Mouse (Mus musculus): ENCODE data around the gene Syngr3. TPM values are rescaled to one million over a fixed set of nuclear protein-coding genes. Genes with fewer than 3 reads are reported as not detected.
A peak's percentile ranks its signal among the peaks of the same experiment; 100 is the strongest.

Gene Syngr3
- total RNA-seq, 1 experiment, result 4.1 TPM

DNA sequence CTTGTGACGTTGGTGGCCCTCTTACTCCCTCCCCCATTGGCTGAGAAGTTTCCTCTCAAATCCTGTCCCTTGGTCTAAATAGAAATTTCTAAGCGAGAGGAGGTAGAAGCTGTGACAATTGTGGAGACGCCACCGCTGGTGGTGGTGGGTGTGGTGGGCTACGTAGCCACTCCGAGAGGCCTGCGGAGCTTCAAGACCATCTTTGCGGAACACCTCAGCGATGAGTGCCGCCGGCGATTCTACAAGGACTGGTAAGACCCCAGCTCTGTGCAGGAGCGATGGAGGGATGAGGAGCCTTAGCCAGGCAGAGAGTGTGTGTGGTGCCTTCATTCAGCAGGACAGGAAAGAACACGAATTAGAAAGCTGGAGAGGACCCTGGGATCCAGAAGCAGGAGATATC lies 41.0 kb upstream of the Syngr3 start:
- no peak overlapping the region for H3K27ac ChIP-seq (ENCODE audit: insufficient read depth, low read depth, low read length, poor library complexity, severe bottlenecking)
- TF ChIP-seq HCFC1 (IDR thresholded peaks at IDR 0.05; ENCODE audit: borderline replicate concordance, insufficient read depth, low read length) (no peak), CHD2 (IDR thresholded peaks at IDR 0.05; ENCODE audit: low read depth, low read length) (no peak), ZNF384 (IDR thresholded peaks at IDR 0.05; ENCODE audit: low read depth, low read length) (no peak), ZC3H11A (IDR thresholded peaks at IDR 0.05; ENCODE audit: borderline replicate concordance, low read depth, low read length) (no peak), MAFK (IDR thresholded peaks at IDR 0.05; ENCODE audit: insufficient read depth, low read depth, low read length) (no peak)
- H3K4me3 ChIP-seq (ENCODE audit: insufficient read depth in 1 of 2, low read depth in 1 of 2, low read length in 2 of 2, poor library complexity in 1 of 2, severe bottlenecking in 1 of 2), result no peak overlapping the region
- H3K36me3 ChIP-seq (ENCODE audit: control insufficient read depth, insufficient read depth, low read length, poor library complexity, severe bottlenecking), result no peaks in the 10 kb centered on the region
- no peak overlapping the region for H3K9ac ChIP-seq (ENCODE audit: insufficient read depth, low read depth, low read length, poor library complexity, severe bottlenecking)
- in situ Hi-C loops (cut with MboI; ENCODE audit: low sequenced_read_pairs in 2 of 2, unreplicated experiment in 2 of 2), result no loop called here
- peaks cover 1 to 13% of the 10 kb centered on the region in 2 experiments; a peak in 2 of 4 replicates for H3K4me1 ChIP-seq (ENCODE audit: control insufficient read depth in 2 of 2, insufficient read depth in 2 of 2, low read length in 2 of 2, poor library complexity in 1 of 2)
- no peaks in the 10 kb centered on the region for H3K9me3 ChIP-seq (ENCODE audit: control insufficient read depth, insufficient read depth, low read depth, low read length)
- DNase-seq (ENCODE audit: low read depth, low spot score), result no peak

DNA sequence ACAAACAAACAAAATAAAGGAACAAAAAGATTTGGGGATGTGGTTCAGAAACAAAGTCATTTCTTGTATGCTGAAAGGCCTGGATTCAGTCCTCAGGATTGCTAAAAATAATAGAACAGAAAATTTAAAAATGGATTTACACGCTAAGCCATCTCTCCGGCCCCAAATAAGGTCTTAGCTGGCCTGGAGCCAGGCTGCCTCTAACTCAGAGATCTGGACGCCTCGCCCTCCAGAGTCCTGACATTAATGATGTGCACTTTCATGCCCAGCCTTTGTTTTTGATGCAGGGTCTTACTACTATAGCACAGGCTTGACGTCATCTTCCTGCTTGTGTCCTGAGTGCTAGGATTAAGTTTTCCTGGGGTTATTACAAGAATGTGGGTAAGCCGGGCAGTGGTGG lies 39.3 kb upstream of the Syngr3 start:
- Histone ChIP-seq H3K36me3 (ENCODE audit: control insufficient read depth, insufficient read depth, low read length, poor library complexity, severe bottlenecking) (no peaks in the 10 kb centered on the region), H3K9ac (ENCODE audit: insufficient read depth, low read depth, low read length, poor library complexity, severe bottlenecking) (no peak overlapping the region), H3K4me3 (ENCODE audit: insufficient read depth in 1 of 2, low read depth in 1 of 2, low read length in 2 of 2, poor library complexity in 1 of 2, severe bottlenecking in 1 of 2) (no peak overlapping the region), H3K27ac (ENCODE audit: insufficient read depth, low read depth, low read length, poor library complexity, severe bottlenecking) (no peak overlapping the region), H3K9me3 (ENCODE audit: control insufficient read depth, insufficient read depth, low read depth, low read length) (no peaks in the 10 kb centered on the region), H3K4me1 (ENCODE audit: control insufficient read depth in 2 of 2, insufficient read depth in 2 of 2, low read length in 2 of 2, poor library complexity in 1 of 2) (peaks cover 1 to 10% of the 10 kb centered on the region in 2 experiments; a peak in 1 of 4 replicates)
- in situ Hi-C loops (cut with MboI; ENCODE audit: low sequenced_read_pairs in 2 of 2, unreplicated experiment in 2 of 2), result no loop called here
- DNase-seq (ENCODE audit: low read depth, low spot score), result no peak
- TF ChIP-seq MAFK (IDR thresholded peaks at IDR 0.05; ENCODE audit: insufficient read depth, low read depth, low read length), result no peak
- no peak for TF ChIP-seq CHD2 (IDR thresholded peaks at IDR 0.05; ENCODE audit: low read depth, low read length)
- TF ChIP-seq ZC3H11A (IDR thresholded peaks at IDR 0.05; ENCODE audit: borderline replicate concordance, low read depth, low read length), result no peak
- no peak for TF ChIP-seq HCFC1 (IDR thresholded peaks at IDR 0.05; ENCODE audit: borderline replicate concordance, insufficient read depth, low read length)
- no peak for TF ChIP-seq ZNF384 (IDR thresholded peaks at IDR 0.05; ENCODE audit: low read depth, low read length)

DNA sequence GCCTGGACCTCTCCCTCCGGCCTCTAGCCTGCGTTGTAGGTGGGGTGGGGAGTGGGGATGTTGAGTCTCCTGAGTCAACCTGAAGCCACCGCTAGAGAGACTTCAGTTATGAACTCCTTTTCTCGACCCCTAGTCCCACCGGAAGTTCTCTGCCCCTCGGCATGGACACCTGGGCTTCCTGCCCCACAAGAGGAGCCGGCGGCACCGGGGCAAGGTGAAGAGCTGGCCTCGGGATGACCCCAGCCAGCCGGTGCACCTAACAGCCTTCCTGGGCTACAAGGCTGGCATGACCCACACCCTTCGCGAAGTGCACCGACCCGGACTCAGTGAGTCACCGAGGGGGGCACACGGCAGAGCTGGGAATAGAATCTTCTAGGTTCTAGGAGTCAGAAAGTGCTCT lies 38.4 kb upstream of the Syngr3 start:
- peak overlapping the region in 1 of 2 experiments; percentile 40; a peak in 1 of 4 replicates for H3K4me3 ChIP-seq (ENCODE audit: insufficient read depth in 1 of 2, low read depth in 1 of 2, low read length in 2 of 2, poor library complexity in 1 of 2, severe bottlenecking in 1 of 2)

DNA sequence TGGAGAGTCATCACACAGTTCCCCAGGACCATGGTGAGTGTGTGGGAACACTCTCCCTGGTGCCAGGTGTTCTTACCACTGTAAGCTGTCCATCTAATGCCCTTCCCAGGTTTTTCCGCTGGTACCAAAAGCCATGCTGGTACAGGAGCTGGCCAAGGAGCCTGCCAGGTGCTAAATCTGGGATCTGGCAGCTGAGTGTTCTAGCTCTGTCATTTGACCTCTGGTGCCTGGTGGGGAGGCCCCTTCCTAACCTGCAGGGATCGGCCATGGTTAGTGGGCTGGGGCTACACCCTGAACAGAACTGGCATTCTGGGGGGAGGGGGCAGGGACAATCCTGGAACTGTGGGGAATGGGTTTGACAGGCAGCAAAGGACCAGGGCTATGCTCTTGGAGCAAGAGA lies 37.9 kb upstream of the Syngr3 start, which contains the start of gene Rpl3l:
TSS of gene Rpl3l (plus strand) at position 203 of the 400 bp plus-strand sequence.
- Histone ChIP-seq H3K36me3 (ENCODE audit: control insufficient read depth, insufficient read depth, low read length, poor library complexity, severe bottlenecking) (0 out of 2 replicates have a peak, but pooled peaks cover under 1% of the 10 kb centered on the region), H3K4me1 (ENCODE audit: control insufficient read depth in 2 of 2, insufficient read depth in 2 of 2, low read length in 2 of 2, poor library complexity in 1 of 2) (peaks cover 0 to 8% of the 10 kb centered on the region in 2 experiments; a peak in 1 of 4 replicates), H3K4me3 (ENCODE audit: insufficient read depth in 1 of 2, low read depth in 1 of 2, low read length in 2 of 2, poor library complexity in 1 of 2, severe bottlenecking in 1 of 2) (peak within 1 kb of the TSS in 1 of 2 experiments; percentile 40; a peak in 1 of 4 replicates), H3K27ac (ENCODE audit: insufficient read depth, low read depth, low read length, poor library complexity, severe bottlenecking) (no peak within 1 kb of the TSS), H3K9me3 (ENCODE audit: control insufficient read depth, insufficient read depth, low read depth, low read length) (no peaks in the 10 kb centered on the region), H3K9ac (ENCODE audit: insufficient read depth, low read depth, low read length, poor library complexity, severe bottlenecking) (peak within 1 kb of the TSS; percentile 29; the same call in 1 of the 2 replicates)
- in situ Hi-C loops (cut with MboI; ENCODE audit: low sequenced_read_pairs in 2 of 2, unreplicated experiment in 2 of 2), result no loop called here
- DNase-seq (ENCODE audit: low read depth, low spot score), result no peak
- TF ChIP-seq ZNF384 (IDR thresholded peaks at IDR 0.05; ENCODE audit: low read depth, low read length) (no peak), CHD2 (IDR thresholded peaks at IDR 0.05; ENCODE audit: low read depth, low read length) (no peak), MAFK (IDR thresholded peaks at IDR 0.05; ENCODE audit: insufficient read depth, low read depth, low read length) (no peak), ZC3H11A (IDR thresholded peaks at IDR 0.05; ENCODE audit: borderline replicate concordance, low read depth, low read length) (no peak), HCFC1 (IDR thresholded peaks at IDR 0.05; ENCODE audit: borderline replicate concordance, insufficient read depth, low read length) (no peak)

More for the DNA sequence above, 38.4 kb upstream of the Syngr3 start:
- DNase-seq (ENCODE audit: low read depth, low spot score), result no peak
- Histone ChIP-seq H3K4me1 (ENCODE audit: control insufficient read depth in 2 of 2, insufficient read depth in 2 of 2, low read length in 2 of 2, poor library complexity in 1 of 2) (peaks cover 1 to 8% of the 10 kb centered on the region in 2 experiments; a peak in 1 of 4 replicates), H3K36me3 (ENCODE audit: control insufficient read depth, insufficient read depth, low read length, poor library complexity, severe bottlenecking) (no peaks in the 10 kb centered on the region), H3K27ac (ENCODE audit: insufficient read depth, low read depth, low read length, poor library complexity, severe bottlenecking) (no peak overlapping the region), H3K9me3 (ENCODE audit: control insufficient read depth, insufficient read depth, low read depth, low read length) (no peaks in the 10 kb centered on the region), H3K9ac (ENCODE audit: insufficient read depth, low read depth, low read length, poor library complexity, severe bottlenecking) (peak overlapping the region; percentile 29; the same call in 1 of the 2 replicates)
- in situ Hi-C loops (cut with MboI; ENCODE audit: low sequenced_read_pairs in 2 of 2, unreplicated experiment in 2 of 2), result no loop called here
- TF ChIP-seq ZC3H11A (IDR thresholded peaks at IDR 0.05; ENCODE audit: borderline replicate concordance, low read depth, low read length) (no peak), HCFC1 (IDR thresholded peaks at IDR 0.05; ENCODE audit: borderline replicate concordance, insufficient read depth, low read length) (no peak), MAFK (IDR thresholded peaks at IDR 0.05; ENCODE audit: insufficient read depth, low read depth, low read length) (no peak), ZNF384 (IDR thresholded peaks at IDR 0.05; ENCODE audit: low read depth, low read length) (no peak)
